Mouse (Mus musculus) heart, adult 2 months (tissue): ENCODE measurements at regions not wholly inside any gene's neighbourhood (a gene's known extent, or its start where the extent isn't known, plus 50 kb on each side); places are given as distances from the start of the nearest gene placed in this dataset.

ENCODE experiments used
- CTCF ChIP-seq: fragments of 200-600 bp; IDR thresholded peaks from 2 replicates; pipeline ENCODE4 v1.8.1; 2022; ENCODE audit warnings: antibody characterized with exemption, mild to moderate bottlenecking, moderate library complexity
- EP300 ChIP-seq: fragments of 200-500 bp; IDR thresholded peaks from 2 replicates; pipeline ENCODE4 v1.6.1; 2011; ENCODE audit warnings: low read depth, low read length, control low read depth; ENCODE audit not compliant: insufficient read depth
- POLR2A ChIP-seq: fragments of 200-500 bp; IDR thresholded peaks from 2 replicates; pipeline ENCODE4 v1.6.1; 2011; ENCODE audit warnings: mild to moderate bottlenecking, low read depth, low read length, control low read depth; ENCODE audit not compliant: insufficient read depth

DNA sequence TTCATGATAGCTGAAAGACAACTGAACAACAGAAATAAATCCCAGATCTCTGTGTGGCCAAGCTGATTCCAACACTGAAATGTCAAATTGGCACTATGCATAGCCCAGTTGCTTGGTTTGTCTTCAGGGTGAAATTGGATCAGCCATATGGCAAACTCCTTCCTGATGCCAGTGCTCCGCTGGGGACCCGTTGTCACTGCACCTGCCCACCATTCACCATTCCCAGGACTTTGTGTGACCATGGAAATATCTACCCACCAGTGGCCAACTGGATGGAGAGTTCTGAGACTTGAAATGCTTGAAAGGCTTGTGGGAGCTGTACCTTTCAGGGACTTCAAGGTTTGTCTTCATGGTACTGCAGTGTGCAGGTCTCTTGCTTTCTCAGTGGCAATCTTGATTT is 777.2 kb downstream of the Epha4 start:
- TF ChIP-seq POLR2A (no peak), CTCF (no peak), EP300 (no peak)
